Mouse (Mus musculus): ENCODE data around the gene Stk40. TPM values are rescaled to one million over a fixed set of nuclear protein-coding genes. Genes with fewer than 3 reads are reported as not detected.

The Stk40 gene
- total RNA-seq, 2 experiments from 2014 or later: 34.4 to 39.0 TPM

DNA sequence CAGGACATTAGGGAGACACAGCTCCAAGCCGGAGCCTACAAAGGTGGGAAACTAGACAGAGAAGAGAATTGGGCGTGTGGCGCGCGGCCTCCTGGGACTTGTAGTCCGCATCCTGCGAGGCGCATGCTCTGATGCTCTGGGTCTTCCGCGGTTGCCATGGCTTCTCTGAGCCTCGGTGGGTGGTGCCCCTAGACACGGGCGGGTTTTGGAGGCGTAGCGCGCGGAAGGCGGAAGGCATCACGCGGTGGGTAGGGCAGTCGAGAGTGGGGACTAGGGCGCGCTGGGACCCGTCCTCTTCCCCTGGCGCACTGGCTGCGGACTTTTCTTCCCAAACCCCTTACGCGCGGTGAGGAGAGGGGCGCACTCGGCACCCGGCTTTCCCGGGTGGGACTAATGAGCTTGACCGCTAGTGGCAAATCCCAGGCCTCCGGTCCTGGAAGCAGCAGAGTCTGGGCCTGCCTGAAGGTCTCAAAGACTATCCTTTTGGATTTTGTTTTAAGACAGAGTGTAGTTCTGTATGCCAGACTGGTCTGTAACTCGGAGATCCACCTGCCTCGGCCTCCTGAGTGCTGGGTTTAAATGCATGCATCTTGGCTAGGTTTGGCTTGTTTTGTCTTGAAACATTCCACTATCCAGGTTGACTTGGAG lies 7.2 kb upstream of the Stk40 start, which contains the start of gene Lsm10:
Gene Lsm10 (plus strand): TSS at position 160 of the 648 bp plus-strand sequence.
- DNase-seq (ENCODE audit: low spot score in 2 of 2): peak; percentile 83 to 94

DNA sequence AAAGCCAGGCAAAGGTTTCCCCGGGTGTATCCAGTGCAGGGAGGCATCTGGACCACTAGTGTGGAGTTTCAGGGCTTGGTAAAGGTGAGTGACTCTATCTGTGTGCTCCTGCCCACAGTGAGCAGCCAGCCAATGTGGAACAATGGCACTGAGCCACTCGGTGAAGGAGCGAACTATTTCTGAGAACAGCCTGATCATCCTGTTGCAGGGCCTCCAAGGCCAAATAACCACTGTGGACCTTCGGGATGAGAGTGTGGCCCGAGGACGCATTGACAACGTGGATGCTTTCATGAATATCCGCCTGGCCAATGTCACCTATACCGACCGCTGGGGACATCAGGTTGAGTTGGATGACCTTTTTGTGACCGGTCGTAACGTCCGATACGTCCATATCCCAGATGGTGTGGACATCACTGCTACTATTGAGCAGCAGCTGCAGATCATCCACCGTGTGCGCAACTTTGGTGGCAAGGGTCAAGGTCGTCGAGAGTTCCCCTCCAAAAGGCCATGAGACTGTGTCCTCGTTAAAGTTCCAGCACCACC lies 6.0 kb upstream of the Stk40 start:
- DNase-seq (ENCODE audit: low spot score in 2 of 2): no peak

GRCm38 (mm10) chr4:126099365-126099764 lies 4.4 kb upstream of the Stk40 start:
- DNase-seq (ENCODE audit: low spot score in 2 of 2): no peak

DNA sequence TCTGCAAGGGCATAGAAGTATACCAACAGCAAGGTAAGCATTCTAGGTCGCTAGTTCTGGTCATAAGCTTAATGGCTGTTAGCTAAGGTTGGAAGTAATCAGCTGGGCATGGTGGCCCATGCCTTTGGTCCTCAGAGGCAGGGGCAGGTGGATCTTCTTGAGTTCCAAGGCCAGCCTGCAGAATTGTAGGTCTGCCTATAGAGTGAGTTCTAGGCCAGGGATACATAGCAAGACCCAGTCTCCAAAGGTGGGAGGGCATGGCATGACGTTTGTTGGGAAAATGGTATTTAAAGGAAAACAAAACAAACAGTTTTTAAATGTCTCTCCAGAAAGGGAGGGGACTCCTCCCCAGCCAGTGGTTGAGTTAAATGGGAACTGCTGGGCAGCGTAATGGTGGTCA lies 3.0 kb upstream of the Stk40 start:
- no peak for DNase-seq (ENCODE audit: low spot score in 2 of 2)

- no peak for DNase-seq (ENCODE audit: low spot score in 2 of 2)
Observed at GRCm38 (mm10) chr4:126102061-126102841, 1.5 kb upstream of the Stk40 start.

GRCm38 (mm10) chr4:126103057-126103581 lies 638 bp upstream of the Stk40 start:
- DNase-seq (ENCODE audit: low spot score in 2 of 2): peak; percentile 74 to 84

GRCm38 (mm10) chr4:126104261-126105075 lies 711 bp downstream of the Stk40 start:
- peak in 1 of 2 experiments; percentile 28 for DNase-seq (ENCODE audit: low spot score in 2 of 2)

DNA sequence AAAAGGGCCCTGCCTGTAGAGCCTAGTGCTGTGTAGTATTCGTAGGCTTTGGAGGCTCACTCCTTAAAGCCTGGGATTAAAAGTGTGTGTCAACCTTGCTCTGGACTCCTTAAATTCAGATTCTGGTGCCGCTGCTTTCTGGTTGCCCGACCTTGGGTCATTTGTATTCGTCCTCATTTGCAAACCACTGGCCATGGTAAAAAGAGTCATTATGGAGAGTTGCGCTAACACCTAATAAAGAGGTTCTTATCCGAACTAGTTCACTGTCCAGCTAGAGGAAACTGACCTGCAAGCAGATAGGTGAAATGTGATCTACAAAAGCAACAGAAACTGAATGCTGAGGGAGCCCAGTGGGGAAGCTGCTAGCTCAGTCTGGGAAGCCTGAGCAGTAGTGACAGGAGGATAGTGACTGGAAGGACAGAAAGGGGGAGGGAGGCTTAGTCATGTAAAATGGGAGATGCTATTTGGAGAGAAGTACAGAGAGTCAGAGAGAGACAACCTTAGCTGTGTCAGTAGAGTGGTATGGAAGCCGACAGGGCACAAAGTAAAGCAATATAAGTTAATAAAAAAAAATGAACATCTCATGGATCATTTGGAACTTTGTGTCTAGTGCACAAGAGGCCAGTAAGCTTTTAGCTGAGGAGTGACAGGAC lies 1.5 kb downstream of the Stk40 start:
- DNase-seq (ENCODE audit: low spot score in 2 of 2): no peak

DNA sequence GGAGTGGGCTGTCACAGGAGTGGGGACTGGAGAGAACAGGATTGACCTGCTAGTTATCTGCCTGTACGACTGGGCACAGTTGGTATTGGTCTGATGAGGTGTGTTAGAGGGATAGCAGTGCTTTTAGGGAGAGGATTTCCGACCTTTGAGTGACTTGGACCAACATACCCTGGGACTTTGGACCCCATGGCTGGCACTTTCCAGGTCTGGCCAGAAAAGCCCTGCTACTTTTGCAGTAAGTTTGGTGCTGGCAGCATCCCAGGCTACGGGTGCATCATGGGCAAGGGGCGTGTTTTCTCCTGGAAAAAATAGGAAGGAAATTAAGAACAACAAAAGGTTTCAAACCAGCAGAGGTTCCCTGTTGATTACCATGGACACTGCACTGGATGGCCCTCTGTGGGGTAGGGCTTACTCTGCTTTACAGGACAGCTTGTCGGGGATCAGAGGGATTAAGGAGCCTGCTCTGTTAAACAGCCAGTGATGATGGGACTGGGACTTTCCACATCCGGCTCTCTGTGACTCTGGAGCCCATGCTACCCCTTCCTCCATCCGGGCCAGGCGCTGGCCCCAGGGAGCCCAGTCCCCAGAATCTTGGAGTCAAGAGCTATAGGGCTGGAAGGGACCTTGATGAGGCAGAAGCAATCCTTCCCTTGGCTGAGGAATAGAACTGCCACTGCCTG lies 4.4 kb downstream of the Stk40 start:
- DNase-seq (ENCODE audit: low spot score in 2 of 2): no peak

- no peak for DNase-seq (ENCODE audit: low spot score in 2 of 2)
Observed at GRCm38 (mm10) chr4:126109613-126110373, 6.0 kb downstream of the Stk40 start.

DNA sequence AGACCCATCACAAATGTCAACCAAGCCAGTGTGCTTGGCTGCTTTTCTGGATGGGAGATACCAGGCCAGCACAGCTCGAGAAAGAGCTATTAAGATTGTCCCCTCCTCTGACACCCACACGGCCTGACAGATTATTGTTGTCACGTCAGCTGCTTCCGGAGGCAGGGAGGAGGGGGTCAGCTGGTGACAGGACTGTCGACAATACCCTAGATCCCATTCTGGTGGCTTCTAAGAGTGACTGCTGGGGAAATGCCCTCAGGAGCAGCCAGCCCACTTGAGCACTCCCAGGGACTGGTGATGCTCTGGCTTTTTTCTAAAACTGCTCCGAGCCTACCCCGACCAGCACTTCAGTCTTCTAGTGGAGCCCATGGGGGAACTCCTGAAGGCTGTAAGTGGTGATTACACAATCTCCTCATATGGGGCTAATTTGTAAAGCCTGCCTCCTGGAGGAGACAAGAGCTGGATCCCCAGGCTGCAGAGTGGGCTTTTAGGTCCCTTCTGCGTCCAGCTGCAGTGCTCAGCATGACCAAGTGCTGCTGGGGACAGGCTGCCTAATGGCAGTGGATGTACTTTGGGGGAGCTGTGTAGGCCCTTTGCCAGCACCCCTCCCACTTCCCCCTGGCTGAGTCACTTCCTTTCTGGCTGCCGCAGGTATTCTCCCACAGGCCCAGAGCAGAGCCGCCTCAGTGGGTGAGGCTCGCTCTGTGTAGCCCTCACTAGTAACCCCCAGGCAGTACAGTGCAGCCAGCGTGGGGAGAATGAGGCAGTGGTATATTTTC lies 6.8 kb downstream of the Stk40 start:
- peak; percentile 43 to 66 for DNase-seq (ENCODE audit: low spot score in 2 of 2)

- no peak for DNase-seq (ENCODE audit: low spot score in 2 of 2)
Observed at GRCm38 (mm10) chr4:126111153-126111549, 7.4 kb downstream of the Stk40 start.

DNA sequence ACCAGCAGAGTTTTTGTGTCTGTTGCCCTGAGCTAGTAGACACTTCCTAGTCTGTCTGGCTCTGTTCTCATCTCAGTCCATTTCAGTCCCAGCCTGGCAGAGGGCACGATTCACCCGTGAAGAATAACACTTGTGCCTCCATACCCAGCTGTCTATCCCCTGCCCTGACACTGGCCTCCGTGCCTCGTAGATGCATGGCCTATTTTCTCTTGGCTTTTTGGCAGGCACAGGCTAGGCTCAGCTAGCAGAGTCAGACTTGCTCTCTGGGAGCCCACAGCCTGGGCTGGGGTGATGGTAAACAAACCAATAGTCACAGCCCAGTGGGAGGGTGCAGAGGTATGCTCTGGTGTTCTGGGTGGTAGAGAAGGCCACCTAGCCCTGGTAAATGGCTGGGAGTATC lies 9.5 kb downstream of the Stk40 start:
- no peak for DNase-seq (ENCODE audit: low spot score in 2 of 2)

- DNase-seq (ENCODE audit: low spot score in 2 of 2): peak; percentile 55 to 71
Observed at GRCm38 (mm10) chr4:126113943-126114342, 10.2 kb downstream of the Stk40 start.

DNA sequence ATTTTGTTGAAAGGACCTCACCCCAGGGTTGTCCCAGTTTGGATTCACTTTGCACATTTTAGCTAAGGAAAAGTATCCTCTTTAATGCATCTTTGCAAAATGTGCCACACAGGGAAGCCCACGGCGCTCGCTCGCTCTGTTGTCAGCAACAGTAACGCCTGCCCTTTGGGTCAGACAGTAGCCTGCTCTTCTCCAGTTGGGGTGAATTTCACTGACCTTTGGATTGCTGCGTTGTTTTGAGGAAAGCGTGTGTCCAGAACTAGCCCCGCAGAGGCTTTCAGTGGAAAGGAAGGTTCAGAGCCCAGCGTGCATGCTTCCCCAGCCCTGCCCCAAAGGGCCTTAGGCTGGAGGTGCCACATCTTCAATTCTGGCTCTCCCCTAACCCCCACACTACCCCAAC lies 11.7 kb downstream of the Stk40 start:
- DNase-seq (ENCODE audit: low spot score in 2 of 2): no peak

DNA sequence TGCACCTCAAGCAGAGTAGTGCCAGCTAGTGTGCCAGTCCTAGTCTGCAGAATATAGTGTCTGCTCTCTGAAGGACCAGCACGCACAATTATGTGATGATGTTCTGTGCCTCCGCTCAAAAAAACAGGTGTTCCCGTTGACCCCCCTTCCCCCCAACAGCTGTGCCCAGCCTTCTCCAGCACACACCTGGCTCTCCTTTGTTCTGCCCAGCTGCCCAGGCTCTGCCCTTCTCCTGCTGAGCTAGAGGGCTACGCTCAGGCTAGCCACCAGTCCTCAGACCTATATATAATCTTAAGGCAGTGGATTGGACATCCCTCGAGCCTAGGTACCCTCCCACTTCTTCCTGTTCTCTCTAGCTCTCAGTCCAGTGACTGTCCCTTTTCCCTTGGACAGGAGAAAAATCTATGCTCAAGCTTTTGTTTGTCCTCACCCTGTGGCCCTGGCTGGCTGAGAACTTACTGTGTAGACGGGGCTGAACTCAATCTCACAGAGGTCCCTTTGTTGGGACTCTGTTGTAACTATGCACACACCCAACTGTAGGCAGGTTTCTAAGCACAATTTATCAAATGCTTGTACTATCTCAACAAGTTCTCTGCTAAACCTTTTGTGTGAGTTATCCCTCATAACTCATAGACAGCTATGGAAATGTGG lies 12.2 kb downstream of the Stk40 start:
- DNase-seq (ENCODE audit: low spot score in 2 of 2): no peak

DNA sequence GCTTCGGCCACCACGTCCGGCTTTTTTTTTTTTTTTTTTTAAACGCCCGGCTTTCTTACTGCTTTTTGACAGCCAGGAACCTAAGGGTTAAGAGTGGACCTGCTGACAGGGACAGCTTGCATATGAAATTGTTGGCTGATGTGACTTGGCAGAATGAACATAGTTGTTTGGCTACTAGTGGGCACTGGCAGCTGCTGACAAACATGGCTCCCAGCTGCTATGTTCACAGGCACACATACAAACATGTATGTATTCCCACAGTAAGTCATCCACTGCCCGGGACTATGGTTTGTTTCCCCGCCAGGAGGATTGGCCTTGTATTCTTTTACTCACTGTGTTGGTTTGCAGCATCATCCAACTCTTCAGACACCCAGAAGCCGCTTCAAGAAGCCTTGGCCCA lies 13.4 kb downstream of the Stk40 start:
- no peak for DNase-seq (ENCODE audit: low spot score in 2 of 2)

DNA sequence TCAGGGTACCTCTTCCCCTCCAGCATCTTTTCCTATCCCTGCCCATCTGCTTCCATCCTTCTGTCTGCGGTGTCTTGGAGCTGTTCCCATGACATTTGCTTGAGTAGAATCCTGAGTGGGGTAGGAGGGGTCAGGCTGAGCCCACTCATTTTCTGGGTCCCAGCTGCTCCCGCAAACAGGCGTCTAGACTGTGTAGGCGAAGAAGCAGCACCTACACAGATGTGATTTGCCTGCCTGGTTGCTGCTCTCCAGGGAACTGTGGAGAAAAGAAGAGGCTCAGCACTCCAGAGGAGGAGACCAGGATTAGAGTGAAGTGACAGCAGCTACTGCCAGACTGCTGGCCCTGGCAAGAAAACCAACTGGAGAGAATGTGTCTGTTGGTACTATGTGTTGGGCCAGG lies 14.9 kb downstream of the Stk40 start:
- DNase-seq (ENCODE audit: low spot score in 2 of 2): no peak

All from gastrocnemius, postnatal 4 days (tissue).